Comparison of ENCODE assay signal across 28 mouse cellular contexts in genomic region chr11:99253893-99254292, GRCm38 (mm10). TPM values are rescaled to one million over a fixed set of nuclear protein-coding genes. Genes with fewer than 3 reads are reported as not detected.
DNase-seq lines count a peak whose midpoint lies in the region; ATAC-seq and TF ChIP-seq lines count a peak whose summit lies in the region.
"Had no signal": no experiment of that assay in that cellular context is flagged by ENCODE, and none has a peak within 500 bp of the region (broad histone marks: within the 10 kb centered on the region; RNA-seq: fewer than 3 reads in every experiment).

No protein-coding gene starts in this region.

- DNase-seq in hindbrain, postnatal 0 days (ENCODE audit: low spot score) = no peak
- DNase-seq in liver, adult 2 months (ENCODE audit: extremely low read depth, low read depth, low spot score) = no peak
- DNase-seq in liver = no peak
- peak; percentile 53 for DNase-seq in brain, adult 2 months (ENCODE audit: low read depth, low spot score)
- DNase-seq in urinary bladder, postnatal 10 days (ENCODE audit: low spot score) = no peak
- DNase-seq: adrenal gland, postnatal 14 days; cerebellum, postnatal 10 days; kidney, adult 9 months; kidney, postnatal 36 days; layer of hippocampus, adult 9-11 months; left cerebral cortex, postnatal 4 days; thymus, adult 18-20 months; thymus, postnatal 4 days had no signal

- no peak for TF ChIP-seq POLR2A in liver, adult 2 months (IDR thresholded peaks at IDR 0.05; ENCODE audit: extremely low read depth, insufficient read depth, low read length)

- no peak for ATAC-seq in hindbrain, postnatal 0 days
- ATAC-seq in hindbrain, embryonic 16.5 days = no peak

- no peaks in the 10 kb centered on the region for H3K9me3 ChIP-seq in hindbrain, postnatal 0 days (ENCODE audit: low read length)
- no peaks in the 10 kb centered on the region for H3K9me3 ChIP-seq in hindbrain, embryonic 16.5 days (ENCODE audit: control insufficient read depth, low read length)
- no peaks in the 10 kb centered on the region for H3K9me3 ChIP-seq in E14TG2a.4 (ENCODE audit: low read length)
- H3K9me3 ChIP-seq: limb, embryonic 15.5 days; lung, embryonic 15.5 days; midbrain, embryonic 10.5 days; neural tube, embryonic 15.5 days; stomach, embryonic 15.5 days had no signal

- no peaks in the 10 kb centered on the region for H3K36me3 ChIP-seq in hindbrain, postnatal 0 days (ENCODE audit: insufficient read depth, low read length)
- no peaks in the 10 kb centered on the region for H3K36me3 ChIP-seq in hindbrain, embryonic 16.5 days (ENCODE audit: control insufficient read depth, insufficient read depth, low read length)
- H3K36me3 ChIP-seq in liver, adult 2 months (ENCODE audit: control insufficient read depth, insufficient read depth, low read length) = no peaks in the 10 kb centered on the region
- H3K36me3 ChIP-seq in E14TG2a.4 (ENCODE audit: insufficient read depth, low read length) = no peaks in the 10 kb centered on the region
- H3K36me3 ChIP-seq: limb, embryonic 15.5 days; lung, embryonic 15.5 days; midbrain, embryonic 10.5 days; neural tube, embryonic 15.5 days; stomach, embryonic 15.5 days had no signal

- H3K79me2 ChIP-seq in liver, adult 2 months (ENCODE audit: control insufficient read depth, insufficient read depth, low read length) = no peaks in the 10 kb centered on the region

- no peak overlapping the region for H3K4me2 ChIP-seq in hindbrain, postnatal 0 days (ENCODE audit: low read depth, low read length)
- no peak overlapping the region for H3K4me2 ChIP-seq in hindbrain, embryonic 16.5 days (ENCODE audit: low read length)
- H3K4me2 ChIP-seq: heart, embryonic 11.5 days; limb, embryonic 15.5 days; lung, embryonic 15.5 days; neural tube, embryonic 15.5 days; stomach, embryonic 15.5 days had no signal

- TF ChIP-seq CTCF in hindbrain, postnatal 0 days (IDR thresholded peaks at IDR 0.05; ENCODE audit: low read depth) = peak; percentile 34
- 0 out of 2 replicates have a peak, but pooled peaks have one; percentile 18 for TF ChIP-seq CTCF in liver, adult 2 months (IDR thresholded peaks at IDR 0.05; ENCODE audit: low read depth, low read length)
- peak; percentile 9; the same call in 1 of the 2 replicates for TF ChIP-seq CTCF in E14TG2a.4 (conservative IDR thresholded peaks at IDR 0.05; ENCODE audit: low read length)

- no peak overlapping the region for H3K27ac ChIP-seq in hindbrain, postnatal 0 days
- no peak overlapping the region for H3K27ac ChIP-seq in hindbrain, embryonic 16.5 days (ENCODE audit: low read depth, low read length)
- H3K27ac ChIP-seq in liver, adult 2 months (replicated peaks; ENCODE audit: insufficient read depth, low read depth, low read length) = no peak overlapping the region
- H3K27ac ChIP-seq: limb, embryonic 15.5 days; lung, embryonic 15.5 days; macrophage; midbrain, embryonic 10.5 days; neural tube, embryonic 15.5 days; stomach, embryonic 15.5 days had no signal

- no peak overlapping the region for H3K9ac ChIP-seq in hindbrain, postnatal 0 days (replicated peaks; ENCODE audit: low read length)
- H3K9ac ChIP-seq in hindbrain, embryonic 16.5 days (ENCODE audit: low read depth, low read length) = no peak overlapping the region
- H3K9ac ChIP-seq in liver, adult 2 months (ENCODE audit: low read depth, low read length) = no peak overlapping the region
- H3K9ac ChIP-seq: limb, embryonic 15.5 days; lung, embryonic 15.5 days; neural tube, embryonic 15.5 days; stomach, embryonic 15.5 days had no signal

- H3K4me3 ChIP-seq in hindbrain, postnatal 0 days (ENCODE audit: low read length) = no peak overlapping the region
- H3K4me3 ChIP-seq in hindbrain, embryonic 16.5 days (ENCODE audit: low read length) = no peak overlapping the region
- H3K4me3 ChIP-seq in liver, adult 2 months (ENCODE audit: insufficient read depth, low read depth, low read length) = no peak overlapping the region
- H3K4me3 ChIP-seq in E14TG2a.4 (replicated peaks; ENCODE audit: low read length) = no peak overlapping the region
- H3K4me3 ChIP-seq: limb, embryonic 15.5 days; lung, embryonic 15.5 days; midbrain, embryonic 10.5 days; neural tube, embryonic 15.5 days; stomach, embryonic 15.5 days had no signal

- 61% methylated on average over 2 of the region's 2 CpGs for WGBS in hindbrain, postnatal 0 days
- WGBS in hindbrain, embryonic 16.5 days = 65% methylated on average over 2 of the region's 2 CpGs
- WGBS in liver, adult 2 months = 68% methylated on average over 2 of the region's 2 CpGs

- no peaks in the 10 kb centered on the region for H3K27me3 ChIP-seq in hindbrain, postnatal 0 days (ENCODE audit: insufficient read depth, low read length)
- no peaks in the 10 kb centered on the region for H3K27me3 ChIP-seq in hindbrain, embryonic 16.5 days (replicated peaks; ENCODE audit: control insufficient read depth, insufficient read depth, low read length)
- H3K27me3 ChIP-seq in liver, adult 2 months (ENCODE audit: control insufficient read depth, insufficient read depth, low read length) = no peaks in the 10 kb centered on the region
- H3K27me3 ChIP-seq in E14TG2a.4 (ENCODE audit: insufficient read depth, low read length) = no peaks in the 10 kb centered on the region
- H3K27me3 ChIP-seq: limb, embryonic 15.5 days; lung, embryonic 15.5 days; neural tube, embryonic 15.5 days; stomach, embryonic 15.5 days had no signal

- H3K4me1 ChIP-seq in hindbrain, postnatal 0 days (ENCODE audit: insufficient read depth, low read length) = no peaks in the 10 kb centered on the region
- H3K4me1 ChIP-seq in hindbrain, embryonic 16.5 days (ENCODE audit: control insufficient read depth, insufficient read depth, low read depth, low read length) = no peaks in the 10 kb centered on the region
- no peaks in the 10 kb centered on the region; the same call in 1 of the 2 replicates for H3K4me1 ChIP-seq in liver, adult 2 months (ENCODE audit: control insufficient read depth, insufficient read depth, low read length)
- peaks cover 10% of the 10 kb centered on the region; the same call in 1 of the 2 replicates for H3K4me1 ChIP-seq in E14TG2a.4 (replicated peaks; ENCODE audit: low read depth, low read length)
- H3K4me1 ChIP-seq: lung, embryonic 15.5 days; neural tube, embryonic 15.5 days; stomach, embryonic 15.5 days had no signal

RNA-seq across cellular contexts. Expression of gene Krt222, which starts 10.0 kb away (rescaled TPM):
- total RNA-seq in hindbrain, postnatal 0 days (2014; rRNA removed) = 9.0 and 10.7 TPM in 2 replicates
- polyA plus RNA-seq in hindbrain, postnatal 0 days (2015; fragmentation: Nextera tagmentation; extraction: Ambion mirVana) = 12.8 and 12.9 TPM in 2 replicates
- polyA plus RNA-seq in hindbrain, embryonic 16.5 days (2015; fragmentation: Nextera tagmentation; extraction: Ambion mirVana) = 10.9 and 14.3 TPM in 2 replicates
- total RNA-seq in liver, adult 2 months (2014; rRNA removed) = 0.07 and 0.09 TPM in 2 replicates
- polyA plus RNA-seq in liver, adult 2 months (2012; rRNA removed) = not detected in 2 replicates
- total RNA-seq: granulocyte monocyte progenitor cell, adult 5-6 weeks had no signal
- polyA plus RNA-seq: macrophage had no signal

RNA-seq across cellular contexts. Expression of gene Smarce1, which starts 23.1 kb away (rescaled TPM):
- total RNA-seq in hindbrain, postnatal 0 days (2014; rRNA removed) = 60.6 and 66.7 TPM in 2 replicates
- polyA plus RNA-seq in hindbrain, postnatal 0 days (2015; fragmentation: Nextera tagmentation; extraction: Ambion mirVana) = 186 and 188 TPM in 2 replicates
- polyA plus RNA-seq in hindbrain, embryonic 16.5 days (2015; fragmentation: Nextera tagmentation; extraction: Ambion mirVana) = 225 and 246 TPM in 2 replicates
- 25.5 and 35.9 TPM in 2 replicates for total RNA-seq in liver, adult 2 months (2014; rRNA removed)
- 8.7 and 11.9 TPM in 2 replicates for polyA plus RNA-seq in liver, adult 2 months (2012; rRNA removed)

RNA-seq across cellular contexts. Expression of gene Krt24, which starts 31.2 kb away (rescaled TPM):
- not detected in 2 replicates for total RNA-seq in hindbrain, postnatal 0 days (2014; rRNA removed)
- polyA plus RNA-seq in hindbrain, postnatal 0 days (2015; fragmentation: Nextera tagmentation; extraction: Ambion mirVana) = 0.23 and 0.32 TPM in 2 replicates
- 0.08 TPM in 1 of 2 replicates, not detected in the other for polyA plus RNA-seq in hindbrain, embryonic 16.5 days (2015; fragmentation: Nextera tagmentation; extraction: Ambion mirVana)
- not detected in 2 replicates for total RNA-seq in liver, adult 2 months (2014; rRNA removed)
- not detected in 2 replicates for polyA plus RNA-seq in liver, adult 2 months (2012; rRNA removed)
- total RNA-seq: adrenal gland, postnatal 14 days; gastrocnemius, adult 8-10 months; granulocyte monocyte progenitor cell, adult 5-6 weeks; left cerebral cortex, adult 18-20 months; left cerebral cortex, postnatal 4 days had no signal
- polyA plus RNA-seq: forebrain, embryonic 11.5 days; heart, embryonic 11.5 days; heart, postnatal 0 days; hindbrain, embryonic 11.5 days; lung, embryonic 15.5 days; macrophage; midbrain, embryonic 10.5 days; neural tube, embryonic 15.5 days; stomach, embryonic 15.5 days had no signal

Comparison
In these comparisons a context has a peak if more than half of its experiments do, and no peak if none do; other contexts are left out.
1. RNA of gene Krt222, which starts 10.0 kb away (polyA plus RNA-seq): 10.9 to 14.3 TPM in hindbrain, embryonic 16.5 days and 12.8 to 12.9 TPM in hindbrain, postnatal 0 days; not detected in liver, adult 2 months; every median in the first group is over 10 times any median in the second.
2. RNA of gene Smarce1, which starts 23.1 kb away (polyA plus RNA-seq): 225 to 246 TPM in hindbrain, embryonic 16.5 days and 186 to 188 TPM in hindbrain, postnatal 0 days; 8.7 to 11.9 TPM in liver, adult 2 months; every median in the first group is over 10 times any median in the second.
3. Peak in every context shown above with its lines, with median percentiles within 50 percentile points of each other: CTCF ChIP-seq.